ENCODE assay signal across 9 mouse cellular contexts in genomic region chr3:38663023-38663422, GRCm38 (mm10).
DNase-seq lines count a peak whose midpoint lies in the region; TF ChIP-seq lines count a peak whose summit lies in the region.
"Had no signal": no experiment of that assay in that cellular context is flagged by ENCODE, and none has a peak within 500 bp of the region (broad histone marks: within the 10 kb centered on the region; RNA-seq: fewer than 3 reads in every experiment).

No protein-coding gene starts in this region.

- H3K9ac ChIP-seq in ES-E14 (ENCODE audit: insufficient read depth, low read depth, low read length, poor library complexity, severe bottlenecking), result no peak overlapping the region

- H3K4me3 ChIP-seq in layer of hippocampus, adult 2 months, result no peak overlapping the region
- H3K4me3 ChIP-seq in ES-E14 (ENCODE audit: insufficient read depth in 1 of 2, low read depth in 1 of 2, low read length in 2 of 2, poor library complexity in 1 of 2, severe bottlenecking in 1 of 2), result no peak overlapping the region
- H3K4me3 ChIP-seq: myocyte had no signal

- no peak for DNase-seq in layer of hippocampus, adult 2 months (ENCODE audit: low spot score in 2 of 2)
- DNase-seq in layer of hippocampus, adult 9-10 months (ENCODE audit: low spot score), result no peak
- peak; percentile 5 for DNase-seq in CD4-positive helper T cell, adult 2 months (ENCODE audit: low read depth, low spot score)
- peak; percentile 29 for DNase-seq in ES-E14 (ENCODE audit: low read depth, low spot score)
- peak; percentile 43 for DNase-seq in naive thymus-derived CD4-positive, alpha-beta T cell, adult 2 months (ENCODE audit: low read depth)
- DNase-seq in frontal cortex, postnatal 10 days (ENCODE audit: low spot score in 2 of 2), result no peak
- no peak for DNase-seq in layer of hippocampus, postnatal 14 days (ENCODE audit: low spot score in 2 of 2)
- DNase-seq: cerebellum, adult 11-12 months had no signal

- no peaks in the 10 kb centered on the region for H3K9me3 ChIP-seq in ES-E14 (ENCODE audit: control insufficient read depth, insufficient read depth, low read depth, low read length)

- in situ Hi-C loops in ES-E14 (cut with MboI; ENCODE audit: low sequenced_read_pairs in 2 of 2, unreplicated experiment in 2 of 2), result no loop called here

- H3K36me3 ChIP-seq in ES-E14 (ENCODE audit: control insufficient read depth, insufficient read depth, low read length, poor library complexity, severe bottlenecking), result no peaks in the 10 kb centered on the region

- TF ChIP-seq CTCF in layer of hippocampus, adult 2 months (conservative IDR thresholded peaks at IDR 0.05), result peak; percentile 72

- no peaks in the 10 kb centered on the region for H3K4me1 ChIP-seq in ES-E14 (ENCODE audit: control insufficient read depth in 2 of 2, insufficient read depth in 2 of 2, low read length in 2 of 2, poor library complexity in 1 of 2)

- no peak overlapping the region for H3K27ac ChIP-seq in layer of hippocampus, adult 2 months
- no peak overlapping the region for H3K27ac ChIP-seq in ES-E14 (ENCODE audit: insufficient read depth, low read depth, low read length, poor library complexity, severe bottlenecking)

TF ChIP-seq in ES-E14, 5 proteins besides CTCF, POLR2A, EP300 and RAD21:
- TF ChIP-seq CHD2 (IDR thresholded peaks at IDR 0.05; ENCODE audit: low read depth, low read length) (no peak), ZNF384 (IDR thresholded peaks at IDR 0.05; ENCODE audit: low read depth, low read length) (no peak), MAFK (IDR thresholded peaks at IDR 0.05; ENCODE audit: insufficient read depth, low read depth, low read length) (no peak), HCFC1 (IDR thresholded peaks at IDR 0.05; ENCODE audit: borderline replicate concordance, insufficient read depth, low read length) (no peak), ZC3H11A (IDR thresholded peaks at IDR 0.05; ENCODE audit: borderline replicate concordance, low read depth, low read length) (no peak)
TF ChIP-seq in ES-E14: peak in this region for 0.

Comparison
In these comparisons a context has a peak if more than half of its experiments do, and no peak if none do; other contexts are left out.
1. DNase-seq: peak in CD4-positive helper T cell, adult 2 months (single experiment), ES-E14 (single experiment) and naive thymus-derived CD4-positive, alpha-beta T cell, adult 2 months (single experiment); none in layer of hippocampus, adult 2 months (0 of 2), layer of hippocampus, adult 9-10 months (single experiment), frontal cortex, postnatal 10 days (0 of 2) and layer of hippocampus, postnatal 14 days (0 of 2).